Mouse (Mus musculus) erythroblast, embryonic 14.5 days (primary cell): ENCODE data around the gene Cd209b. TPM values are rescaled to one million over a fixed set of nuclear protein-coding genes. Genes with fewer than 3 reads are reported as not detected.

ENCODE experiments used
- H3K27me3 ChIP-seq: 2 replicates; pipeline ENCODE4 v1.6.1; 2012; ENCODE audit warnings: inconsistent platforms; ENCODE audit not compliant: control insufficient read depth
- H3K36me3 ChIP-seq: 2 replicates; pipeline ENCODE4 v1.6.1; 2012; ENCODE audit warnings: mild to moderate bottlenecking, inconsistent platforms; ENCODE audit not compliant: control insufficient read depth
- H3K4me1 ChIP-seq: 2 replicates; pipeline ENCODE4 v1.6.1; 2012; ENCODE audit warnings: inconsistent platforms; ENCODE audit not compliant: control insufficient read depth
- H3K4me3 ChIP-seq: replicated peaks from 2 replicates; pipeline ENCODE3; 2012; ENCODE audit warnings: moderate library complexity, mild to moderate bottlenecking, inconsistent platforms
- H3K9me3 ChIP-seq: 2 replicates; pipeline ENCODE4 v1.6.1; 2012; ENCODE audit warnings: low read length, inconsistent platforms, mixed read lengths; ENCODE audit not compliant: control insufficient read depth
- GATA1 ChIP-seq: IDR thresholded peaks from 2 replicates; pipeline ENCODE4 v1.6.1; 2012; ENCODE audit warnings: low read length, inconsistent platforms, mixed read lengths
- TAL1 ChIP-seq: IDR thresholded peaks from 3 replicates; pipeline ENCODE4 v1.6.1; 2012; ENCODE audit warnings: low read length, inconsistent platforms, mixed read lengths
- polyA plus RNA-seq: library from polyadenylated mRNA; stranded (reverse); fragments of >175 nt; gene quantifications from 2 replicates; pipeline ENCODE4 v1.2.3, GENCODE M21; 2012

Cd209b gene
- polyA plus RNA-seq = not detected in 2 replicates

GRCm38 (mm10) chr8:3926744-3927143 lies at the start of gene Cd209b:
Cd209b (minus strand) TSS chr8:3926844.
- Histone ChIP-seq H3K4me1 (no peaks in the 10 kb centered on the region), H3K4me3 (no peak within 1 kb of the TSS), H3K9me3 (0 out of 2 replicates have a peak, but pooled peaks cover 2% of the 10 kb centered on the region), H3K36me3 (no peaks in the 10 kb centered on the region), H3K27me3 (no peaks in the 10 kb centered on the region)
- no peak for TF ChIP-seq GATA1
- TF ChIP-seq TAL1 = no peak

GRCm38 (mm10) chr8:3956037-3956436 lies 29.4 kb upstream of the Cd209b start:
- no peak for TF ChIP-seq GATA1
- no peak for TF ChIP-seq TAL1
- no peaks in the 10 kb centered on the region for H3K36me3 ChIP-seq
- H3K27me3 ChIP-seq = no peaks in the 10 kb centered on the region
- peaks cover 3% of the 10 kb centered on the region for H3K9me3 ChIP-seq
- no peaks in the 10 kb centered on the region for H3K4me1 ChIP-seq
- no peak overlapping the region for H3K4me3 ChIP-seq

GRCm38 (mm10) chr8:3954646-3955045 lies 28.0 kb upstream of the Cd209b start, which contains the start of gene Cd209c:
Cd209c (minus strand) TSS chr8:3954746.
- no peak for TF ChIP-seq GATA1
- no peak for TF ChIP-seq TAL1
- H3K9me3 ChIP-seq = peaks cover 2% of the 10 kb centered on the region
- no peak within 1 kb of the TSS for H3K4me3 ChIP-seq
- H3K4me1 ChIP-seq = no peaks in the 10 kb centered on the region
- no peaks in the 10 kb centered on the region for H3K27me3 ChIP-seq
- no peaks in the 10 kb centered on the region for H3K36me3 ChIP-seq

- no peaks in the 10 kb centered on the region for H3K27me3 ChIP-seq
These were observed 13.4 kb upstream of the Cd209b start for GRCm38 (mm10) chr8:3940023-3940422.

GRCm38 (mm10) chr8:3878455-3878854 lies 48.2 kb downstream of the Cd209b start, which contains the start of gene Cd209d:
Cd209d (minus strand) TSS chr8:3878555.
- Histone ChIP-seq H3K9me3 (no peaks in the 10 kb centered on the region), H3K4me1 (no peaks in the 10 kb centered on the region), H3K4me3 (no peak within 1 kb of the TSS), H3K27me3 (no peaks in the 10 kb centered on the region), H3K36me3 (no peaks in the 10 kb centered on the region)
- no peak for TF ChIP-seq GATA1
- no peak for TF ChIP-seq TAL1

More at GRCm38 (mm10) chr8:3940023-3940422, 13.4 kb upstream of the Cd209b start:
- Histone ChIP-seq H3K9me3 (peaks cover 16% of the 10 kb centered on the region), H3K36me3 (no peaks in the 10 kb centered on the region), H3K4me1 (no peaks in the 10 kb centered on the region), H3K4me3 (no peak overlapping the region)
- no peak for TF ChIP-seq GATA1
- no peak for TF ChIP-seq TAL1

- Histone ChIP-seq H3K27me3 (no peaks in the 10 kb centered on the region), H3K9me3 (no peaks in the 10 kb centered on the region), H3K36me3 (no peaks in the 10 kb centered on the region), H3K4me1 (no peaks in the 10 kb centered on the region), H3K4me3 (no peak overlapping the region)
- TF ChIP-seq TAL1 = no peak
- TF ChIP-seq GATA1 = no peak
These were observed 50.5 kb downstream of the Cd209b start for GRCm38 (mm10) chr8:3876121-3876520.

Other genes starting within 250 kb of the Cd209b start
- gene Fcer2a, start 232.7 kb downstream of the Cd209b start, polyA plus RNA-seq = not detected in 2 replicates
- 0.03 TPM in 1 of 2 replicates, not detected in the other for gene Clec4g, start 206.2 kb downstream of the Cd209b start, polyA plus RNA-seq
- gene Cd209a, start 177.9 kb downstream of the Cd209b start, polyA plus RNA-seq = not detected in 2 replicates
- gene Cd209e, start 72.5 kb downstream of the Cd209b start, polyA plus RNA-seq = not detected in 2 replicates
- not detected in 2 replicates for gene Cd209d, start 48.3 kb downstream of the Cd209b start, polyA plus RNA-seq
- not detected in 2 replicates for gene Cd209c, start 27.9 kb upstream of the Cd209b start, polyA plus RNA-seq
- not detected in 2 replicates for gene Cd209f, start 179.0 kb upstream of the Cd209b start, polyA plus RNA-seq
- 0.04 TPM in 1 of 2 replicates, not detected in the other for gene Cd209g, start 207.3 kb upstream of the Cd209b start, polyA plus RNA-seq
- gene Evi5l, start 239.7 kb upstream of the Cd209b start, polyA plus RNA-seq = 1.3 and 1.5 TPM in 2 replicates